In genomic region chr15:94265630-94266029, GRCm38 (mm10) we compare ENCODE assay signal across 9 mouse cellular contexts.
A peak's percentile ranks its signal among the peaks of the same experiment; 100 is the strongest.
DNase-seq lines count a peak whose midpoint lies in the region; ATAC-seq lines count a peak whose summit lies in the region.
"Had no signal": no experiment of that assay in that cellular context is flagged by ENCODE, and none has a peak within 500 bp of the region (broad histone marks: within the 10 kb centered on the region; RNA-seq: fewer than 3 reads in every experiment).

No protein-coding gene starts in this region.

- no peak overlapping the region for H3K9ac ChIP-seq in kidney, embryonic 14.5 days (ENCODE audit: low read depth, low read length)
- H3K9ac ChIP-seq: embryonic facial prominence, embryonic 15.5 days had no signal

- no peak for ATAC-seq in kidney, embryonic 14.5 days (ENCODE audit: low FRiP score, low TSS enrichment)
- ATAC-seq in inflammation-experienced regulatory T-cells, adult 6 months: peak; percentile 60

- 29% methylated on average over 10 of the region's 10 CpGs for WGBS in kidney, embryonic 14.5 days
- 49% methylated on average over 10 of the region's 10 CpGs for WGBS in limb, embryonic 10.5 days

- H3K36me3 ChIP-seq in kidney, embryonic 14.5 days (ENCODE audit: control insufficient read depth, insufficient read depth, low read length): no peaks in the 10 kb centered on the region
- H3K36me3 ChIP-seq in limb, embryonic 10.5 days: no peaks in the 10 kb centered on the region
- H3K36me3 ChIP-seq: embryonic facial prominence, embryonic 15.5 days had no signal

- no peak overlapping the region for H3K4me3 ChIP-seq in kidney, embryonic 14.5 days (ENCODE audit: low read length)
- H3K4me3 ChIP-seq in limb, embryonic 10.5 days: no peak overlapping the region
- H3K4me3 ChIP-seq: embryonic facial prominence, embryonic 15.5 days had no signal

- no peak overlapping the region for H3K4me2 ChIP-seq in kidney, embryonic 14.5 days (replicated peaks; ENCODE audit: low read depth, low read length)
- H3K4me2 ChIP-seq: embryonic facial prominence, embryonic 15.5 days had no signal

- H3K9me3 ChIP-seq in kidney, embryonic 14.5 days (ENCODE audit: control insufficient read depth, low read length): no peaks in the 10 kb centered on the region
- no peaks in the 10 kb centered on the region for H3K9me3 ChIP-seq in limb, embryonic 10.5 days (replicated peaks)
- H3K9me3 ChIP-seq: embryonic facial prominence, embryonic 15.5 days had no signal

- H3K4me1 ChIP-seq in kidney, embryonic 14.5 days (ENCODE audit: control insufficient read depth, insufficient read depth, low read length): 0 out of 2 replicates have a peak, but pooled peaks cover 2% of the 10 kb centered on the region
- H3K4me1 ChIP-seq in limb, embryonic 10.5 days: no peaks in the 10 kb centered on the region

- H3K27me3 ChIP-seq in kidney, embryonic 14.5 days (ENCODE audit: control insufficient read depth, insufficient read depth, low read length): no peaks in the 10 kb centered on the region
- no peaks in the 10 kb centered on the region for H3K27me3 ChIP-seq in limb, embryonic 10.5 days (ENCODE audit: low read depth, poor library complexity, severe bottlenecking)
- H3K27me3 ChIP-seq: embryonic facial prominence, embryonic 15.5 days had no signal

- H3K27ac ChIP-seq in kidney, embryonic 14.5 days (ENCODE audit: low read depth, low read length): no peak overlapping the region
- no peak overlapping the region for H3K27ac ChIP-seq in limb, embryonic 10.5 days
- H3K27ac ChIP-seq: embryonic facial prominence, embryonic 15.5 days had no signal

- DNase-seq in kidney, adult 18-20 months: peak; percentile 89
- DNase-seq in c-Kit-negative CD71-positive TER-119-positive erythroid progenitor cells, embryonic 14.5 days (ENCODE audit: low read depth, low spot score): peak; percentile 17
- peak; percentile 57 to 94 for DNase-seq in frontal cortex, adult 2 months (ENCODE audit: extremely low spot score in 1 of 2, low spot score in 1 of 2)
- DNase-seq in limb, embryonic 10.5 days (ENCODE audit: low spot score): peak; percentile 89
- peak; percentile 79 for DNase-seq in ovary, postnatal 36 days (ENCODE audit: low spot score)
- peak; percentile 80 for DNase-seq in thymus, postnatal 25 days

Comparison
In these comparisons a context has a peak if more than half of its experiments do, and no peak if none do; other contexts are left out.
1. DNase-seq: peak in every context shown above with its lines; median percentile 89 in kidney, adult 18-20 months; 89 in limb, embryonic 10.5 days; 80 in thymus, postnatal 25 days; 79 in ovary, postnatal 36 days; 76 in frontal cortex, adult 2 months; 17 in c-Kit-negative CD71-positive TER-119-positive erythroid progenitor cells, embryonic 14.5 days.